Mouse (Mus musculus) lung, embryonic 16.5 days (tissue): Measurements from ENCODE around the gene Robo2. TPM values are rescaled to one million over a fixed set of nuclear protein-coding genes. Genes with fewer than 3 reads are reported as not detected.

Experiments used
- ATAC-seq: fragments of 200-750 bp; cut with Nextera tagmentation; 2 replicates; pipeline ENCODE4 v1.8.0; 2017; ENCODE audit warnings: low read depth, mild to moderate bottlenecking, moderate library complexity
- H3K27ac ChIP-seq: fragments of 300-500 bp; sonication (generic); 2 replicates; pipeline ENCODE4 v1.5.1; 2014; ENCODE audit warnings: mild to moderate bottlenecking, control low read depth, low read length
- H3K27me3 ChIP-seq: fragments of 300-500 bp; sonication (generic); 2 replicates; pipeline ENCODE4 v1.6.1; 2014; ENCODE audit warnings: low read depth, low read length, mixed read lengths; ENCODE audit not compliant: control insufficient read depth, insufficient read depth
- H3K36me3 ChIP-seq: fragments of 300-500 bp; sonication (generic); 2 replicates; pipeline ENCODE4 v1.6.1; 2014; ENCODE audit warnings: low read length; ENCODE audit not compliant: control insufficient read depth, insufficient read depth
- H3K4me1 ChIP-seq: fragments of 300-500 bp; sonication (generic); replicated peaks from 2 replicates; pipeline ENCODE4 v1.6.1; 2014; ENCODE audit warnings: low read length, mixed read lengths; ENCODE audit not compliant: control insufficient read depth, insufficient read depth
- H3K4me2 ChIP-seq: fragments of 300-500 bp; sonication (generic); 2 replicates; pipeline ENCODE4 v1.6.1; 2014; ENCODE audit warnings: low read depth, low read length, control low read depth
- H3K4me3 ChIP-seq: fragments of 300-500 bp; sonication (generic); 2 replicates; pipeline ENCODE4 v1.5.1; 2014; ENCODE audit warnings: mild to moderate bottlenecking, low read length, control low read depth
- H3K9ac ChIP-seq: fragments of 300-500 bp; sonication (generic); 2 replicates; pipeline ENCODE4 v1.6.1; 2014; ENCODE audit warnings: low read length, control low read depth
- H3K9me3 ChIP-seq: fragments of 300-500 bp; sonication (generic); 2 replicates; pipeline ENCODE4 v1.6.1; 2016; ENCODE audit warnings: low read length; ENCODE audit not compliant: control insufficient read depth
- WGBS: fragments of 180-500 bp; shearing (Covaris S2); extraction: QIAGEN DNeasy Blood & Tissue Kit; methylation state at CpG from one replicate; pipeline ENCODE4 v1.1.7; 2014; 5-methylcytosine and 5-hydroxymethylcytosine counted together
- polyA plus RNA-seq: library from polyadenylated mRNA; unstranded; fragments of >200 nt; fragmentation: Nextera tagmentation; extraction: Ambion mirVana; gene quantifications from 2 replicates; pipeline ENCODE4 v1.2.1, GENCODE M21; 2015

Gene Robo2
- polyA plus RNA-seq, 1 experiment from 2014 or later, result 45.3 TPM

- Histone ChIP-seq H3K9me3 (no peaks in the 10 kb centered on the region), H3K27ac (no peak overlapping the region), H3K4me1 (no peaks in the 10 kb centered on the region), H3K27me3 (no peaks in the 10 kb centered on the region), H3K36me3 (no peaks in the 10 kb centered on the region), H3K4me3 (no peak overlapping the region), H3K9ac (no peak overlapping the region), H3K4me2 (no peak overlapping the region)
- WGBS, result 94% methylated on average over 3 of the region's 3 CpGs
- no peak for ATAC-seq
Observed at GRCm38 (mm10) chr16:74373407-74373806, 38.2 kb downstream of the Robo2 start.

GRCm38 (mm10) chr16:74372876-74373275, 38.7 kb downstream of the Robo2 start:
- H3K9ac ChIP-seq, result no peak overlapping the region
- no peak overlapping the region for H3K4me2 ChIP-seq
- H3K27me3 ChIP-seq, result no peaks in the 10 kb centered on the region
- no peaks in the 10 kb centered on the region for H3K4me1 ChIP-seq
- H3K9me3 ChIP-seq, result no peaks in the 10 kb centered on the region
- WGBS, result 71% methylated on average over 1 of the region's 1 CpGs
- no peaks in the 10 kb centered on the region for H3K36me3 ChIP-seq
- H3K27ac ChIP-seq, result no peak overlapping the region
- ATAC-seq, result no peak
- no peak overlapping the region for H3K4me3 ChIP-seq

GRCm38 (mm10) chr16:74348437-74348836, 63.2 kb downstream of the Robo2 start:
- Histone ChIP-seq H3K4me3 (no peak overlapping the region), H3K9me3 (no peaks in the 10 kb centered on the region), H3K36me3 (no peaks in the 10 kb centered on the region; the same call in 1 of the 2 replicates), H3K9ac (no peak overlapping the region), H3K27me3 (no peaks in the 10 kb centered on the region), H3K4me2 (no peak overlapping the region), H3K4me1 (no peaks in the 10 kb centered on the region), H3K27ac (no peak overlapping the region)
- no peak for ATAC-seq
- 69% methylated on average over 6 of the region's 6 CpGs for WGBS

- Histone ChIP-seq H3K36me3 (no peaks in the 10 kb centered on the region), H3K27me3 (no peaks in the 10 kb centered on the region), H3K4me1 (no peaks in the 10 kb centered on the region), H3K9me3 (no peaks in the 10 kb centered on the region), H3K4me2 (no peak overlapping the region), H3K27ac (no peak overlapping the region), H3K4me3 (no peak overlapping the region), H3K9ac (no peak overlapping the region)
- WGBS, result 41% methylated on average over 9 of the region's 9 CpGs
- no peak for ATAC-seq
Observed at GRCm38 (mm10) chr16:74338969-74339630, 72.5 kb downstream of the Robo2 start.

GRCm38 (mm10) chr16:74321666-74322371, 89.8 kb downstream of the Robo2 start:
- Histone ChIP-seq H3K9me3 (no peaks in the 10 kb centered on the region), H3K27ac (no peak overlapping the region), H3K4me1 (no peaks in the 10 kb centered on the region), H3K4me3 (no peak overlapping the region), H3K27me3 (no peaks in the 10 kb centered on the region), H3K4me2 (no peak overlapping the region), H3K36me3 (no peaks in the 10 kb centered on the region), H3K9ac (no peak overlapping the region)
- 68% methylated on average over 9 of the region's 9 CpGs for WGBS
- ATAC-seq, result no peak

GRCm38 (mm10) chr16:74316150-74316549, 95.5 kb downstream of the Robo2 start:
- WGBS, result 46% methylated on average over 7 of the region's 7 CpGs
- Histone ChIP-seq H3K4me1 (no peaks in the 10 kb centered on the region), H3K27ac (no peak overlapping the region), H3K9me3 (no peaks in the 10 kb centered on the region), H3K27me3 (no peaks in the 10 kb centered on the region), H3K4me2 (no peak overlapping the region), H3K4me3 (no peak overlapping the region), H3K9ac (no peak overlapping the region), H3K36me3 (no peaks in the 10 kb centered on the region)
- ATAC-seq, result no peak

- H3K4me3 ChIP-seq, result no peak overlapping the region
- no peaks in the 10 kb centered on the region for H3K27me3 ChIP-seq
- H3K4me2 ChIP-seq, result no peak overlapping the region
- ATAC-seq, result no peak
- no peaks in the 10 kb centered on the region for H3K9me3 ChIP-seq
- H3K27ac ChIP-seq, result no peak overlapping the region
- no peaks in the 10 kb centered on the region for H3K4me1 ChIP-seq
- no peak overlapping the region for H3K9ac ChIP-seq
- 64% methylated on average over 4 of the region's 4 CpGs for WGBS
- H3K36me3 ChIP-seq, result no peaks in the 10 kb centered on the region
Observed at GRCm38 (mm10) chr16:74313222-74313621, 98.4 kb downstream of the Robo2 start.

- ATAC-seq, result no peak
- no peaks in the 10 kb centered on the region for H3K36me3 ChIP-seq
- H3K4me3 ChIP-seq, result no peak overlapping the region
- WGBS, result 39% methylated on average over 6 of the region's 6 CpGs
- no peaks in the 10 kb centered on the region for H3K27me3 ChIP-seq
- no peaks in the 10 kb centered on the region for H3K4me1 ChIP-seq
- H3K4me2 ChIP-seq, result no peak overlapping the region
- no peaks in the 10 kb centered on the region for H3K9me3 ChIP-seq
- no peak overlapping the region for H3K9ac ChIP-seq
- H3K27ac ChIP-seq, result no peak overlapping the region
Observed at GRCm38 (mm10) chr16:74307543-74307887, 104.1 kb downstream of the Robo2 start.

- Histone ChIP-seq H3K4me1 (no peaks in the 10 kb centered on the region), H3K4me3 (no peak overlapping the region), H3K9me3 (no peaks in the 10 kb centered on the region), H3K27ac (no peak overlapping the region), H3K4me2 (no peak overlapping the region), H3K9ac (no peak overlapping the region), H3K27me3 (no peaks in the 10 kb centered on the region), H3K36me3 (no peaks in the 10 kb centered on the region)
- ATAC-seq, result no peak
- WGBS, result 67% methylated on average over 5 of the region's 5 CpGs
Observed at GRCm38 (mm10) chr16:74306876-74307542, 104.6 kb downstream of the Robo2 start.
